Mouse (Mus musculus) T-helper 2 cell (primary cell): ENCODE results near the gene Rapsn.

Source experiments
- in situ Hi-C: fragments of 300-600 bp; cut with MboI, MseI; formaldehyde crosslinking; loops from one replicate; pipeline ENCODE4 v1.15.1; 2025; ENCODE audit warnings: high pct_unique_total_duplicates

The Rapsn gene

GRCm38 (mm10) chr2:91080784-91081513 lies 45.5 kb downstream of the Rapsn start:
- in situ Hi-C loops = no loop called here

GRCm38 (mm10) chr2:91081775-91082695 lies 46.6 kb downstream of the Rapsn start, which contains the start of gene Spi1:
TSS of gene Spi1 (plus strand) at chr2:91082390.
- in situ Hi-C loops = no loop called here

- in situ Hi-C loops = no loop called here
Measured at GRCm38 (mm10) chr2:91082844-91083243, 47.4 kb downstream of the Rapsn start.

- in situ Hi-C loops = no loop called here
Measured at GRCm38 (mm10) chr2:91083366-91083940, 48.0 kb downstream of the Rapsn start.

GRCm38 (mm10) chr2:91084179-91084820 lies 48.9 kb downstream of the Rapsn start:
- in situ Hi-C loops = no loop called here

GRCm38 (mm10) chr2:91085494-91086391 lies 50.3 kb downstream of the Rapsn start:
- in situ Hi-C loops = no loop called here

- in situ Hi-C loops = no loop called here
Measured at GRCm38 (mm10) chr2:91086392-91087237, 51.2 kb downstream of the Rapsn start.

GRCm38 (mm10) chr2:91087453-91087852 lies 52.0 kb downstream of the Rapsn start:
- in situ Hi-C loops = no loop called here

GRCm38 (mm10) chr2:91088987-91089386 lies 53.6 kb downstream of the Rapsn start:
- in situ Hi-C loops = no loop called here

GRCm38 (mm10) chr2:91090208-91090607 lies 54.8 kb downstream of the Rapsn start:
- in situ Hi-C loops = loop anchor here (10.0 kb wide), 1 partner anchor 525 kb away; no protein-coding TSS in a partner anchor

- in situ Hi-C loops = loop anchor here (10.0 kb wide), 1 partner anchor 526 kb away; no protein-coding TSS in a partner anchor
Measured at GRCm38 (mm10) chr2:91090827-91091226, 55.4 kb downstream of the Rapsn start.
